Mouse (Mus musculus) small intestine, adult 10 weeks (tissue): ENCODE data around the gene Pou6f1. TPM values are rescaled to one million over a fixed set of nuclear protein-coding genes. Genes with fewer than 3 reads are reported as not detected.

ENCODE experiments used
- polyA plus RNA-seq: library from polyadenylated mRNA; stranded (reverse); fragments of 350-450 nt; fragmentation: Illumina TruSeq; extraction: RNeasy Lipid Tissue Mini Kit (QIAGEN cat#74804); gene quantifications from one replicate; pipeline ENCODE4 v1.2.3, GENCODE M21; 2014; ENCODE audit warnings: low replicate concordance

Gene Pou6f1
- polyA plus RNA-seq: 0.74 TPM

DNA sequence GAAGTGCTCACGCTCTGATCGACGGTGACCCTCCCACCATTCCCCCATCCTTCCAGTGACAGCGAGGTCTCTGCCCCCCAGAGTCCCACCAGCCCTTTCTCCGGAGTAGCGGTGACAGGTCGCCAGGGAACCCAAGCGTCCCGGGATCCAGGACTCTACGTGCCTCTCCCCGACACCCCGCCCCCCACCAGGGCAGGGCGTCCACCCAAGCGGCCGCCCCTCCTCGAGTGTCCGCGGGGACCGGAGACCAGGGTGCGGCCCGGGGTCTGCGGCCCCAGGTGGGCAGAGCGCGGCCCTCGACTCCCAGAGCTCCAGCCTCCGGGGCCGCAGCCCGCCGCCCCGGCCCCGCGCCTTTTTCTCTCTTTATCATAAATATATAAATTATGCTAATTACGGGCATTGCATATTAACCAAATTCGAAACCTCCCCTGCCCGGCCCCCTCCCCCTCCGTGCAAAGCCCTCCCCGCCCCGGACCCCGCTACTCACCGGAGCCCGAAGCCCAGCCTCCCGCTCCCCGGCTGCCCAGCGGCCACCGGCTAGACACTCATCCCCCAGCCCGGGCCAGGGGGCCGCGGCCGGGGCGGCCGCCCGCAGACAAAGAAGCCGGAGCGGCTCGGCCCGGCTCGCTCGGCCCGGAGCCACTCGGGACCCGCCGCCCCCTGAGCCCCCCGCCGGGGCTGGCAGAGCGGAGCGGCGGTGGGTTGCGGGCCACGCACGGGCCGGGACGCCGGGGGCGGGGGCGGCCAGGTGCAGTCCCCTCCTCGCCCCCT is at the start of gene Pou6f1:
Pou6f1 (minus strand) TSS at position 709 of the 771 bp plus-strand sequence.

DNA sequence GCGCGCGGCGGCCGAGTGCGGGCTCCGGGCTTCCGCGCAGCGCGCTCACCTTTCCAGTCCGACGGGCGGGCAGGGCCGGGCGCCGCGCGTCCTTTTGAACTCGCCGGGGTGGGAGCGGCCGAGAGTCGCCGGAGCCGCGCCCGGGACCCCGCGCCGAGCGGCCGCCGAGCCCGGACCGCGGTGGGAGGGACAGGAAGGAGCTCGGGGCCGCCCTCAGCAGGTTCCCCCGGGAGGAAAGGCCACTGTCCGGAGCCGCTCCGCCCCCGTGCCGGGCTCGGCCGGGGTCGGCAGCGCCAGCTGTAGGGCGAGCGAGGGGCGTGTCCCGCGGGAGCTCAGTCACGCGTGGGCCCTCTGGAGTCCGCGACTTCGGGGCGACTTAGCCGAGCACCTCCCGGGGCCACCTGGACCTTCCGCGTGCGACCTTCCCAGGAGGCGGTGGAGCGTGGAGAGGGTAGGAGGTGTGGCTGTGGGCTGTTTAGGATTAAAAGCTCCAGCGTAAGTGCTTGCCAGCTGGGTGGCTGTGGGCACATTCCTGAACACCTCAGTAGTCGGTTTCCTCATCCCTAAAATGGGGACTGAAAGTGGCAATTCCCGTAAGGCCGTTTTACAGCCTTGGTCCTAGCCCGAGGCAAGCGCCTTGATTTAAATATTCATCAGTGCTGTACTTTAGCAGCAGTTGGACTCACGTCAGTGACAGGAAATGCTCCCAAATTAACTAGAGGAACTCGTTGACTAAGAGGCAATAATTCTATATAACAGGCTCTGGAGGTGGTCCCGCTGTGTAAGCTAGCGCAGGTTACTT is 37.1 kb upstream of the Pou6f1 start, which contains the start of gene Smagp:
Smagp (minus strand) TSS at position 241 of the 802 bp plus-strand sequence.

DNA sequence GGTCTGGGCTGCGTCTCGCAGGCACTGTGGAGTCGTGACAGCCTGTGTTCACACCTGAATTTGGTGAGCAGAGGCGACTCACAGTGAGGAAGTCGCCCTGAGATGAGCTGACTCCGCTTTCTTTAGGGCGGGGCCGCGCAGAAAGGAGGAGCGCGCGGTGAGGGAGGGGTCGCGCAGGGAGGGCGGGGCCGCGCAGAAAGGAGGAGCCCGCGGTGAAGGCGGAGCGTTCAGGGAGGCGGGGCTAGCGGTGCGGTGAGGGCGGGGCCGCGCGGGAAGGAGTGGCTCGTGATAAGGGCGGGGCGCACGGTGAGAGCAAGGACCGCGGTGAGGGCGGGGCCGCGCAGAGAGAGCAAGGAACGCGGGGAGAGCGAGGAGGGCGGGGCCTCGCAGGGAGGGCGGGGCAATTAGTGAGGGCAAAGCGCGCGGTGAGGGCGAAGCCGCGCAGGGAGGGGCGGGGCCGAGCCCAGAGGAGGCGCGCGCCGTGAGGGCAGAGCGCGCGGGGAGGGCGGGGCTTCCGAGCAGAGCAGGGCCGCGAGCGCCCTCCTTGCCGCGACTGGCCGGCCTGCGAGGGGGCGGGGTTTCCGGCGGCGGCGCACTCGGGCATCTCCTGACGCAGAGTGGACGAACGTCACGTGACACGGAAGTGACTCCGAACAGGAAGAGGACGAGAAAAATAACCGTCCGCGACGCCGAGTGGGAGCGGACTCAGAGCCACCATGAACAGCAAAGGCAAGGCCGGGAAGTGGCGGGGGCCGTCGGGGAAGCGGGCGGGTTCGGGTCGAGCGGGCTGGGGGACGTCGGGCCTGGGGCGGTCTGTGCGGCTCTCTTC is 15.4 kb upstream of the Pou6f1 start, which contains the start of gene Dazap2:
Dazap2 (plus strand) TSS at position 354 of the 829 bp plus-strand sequence.

DNA sequence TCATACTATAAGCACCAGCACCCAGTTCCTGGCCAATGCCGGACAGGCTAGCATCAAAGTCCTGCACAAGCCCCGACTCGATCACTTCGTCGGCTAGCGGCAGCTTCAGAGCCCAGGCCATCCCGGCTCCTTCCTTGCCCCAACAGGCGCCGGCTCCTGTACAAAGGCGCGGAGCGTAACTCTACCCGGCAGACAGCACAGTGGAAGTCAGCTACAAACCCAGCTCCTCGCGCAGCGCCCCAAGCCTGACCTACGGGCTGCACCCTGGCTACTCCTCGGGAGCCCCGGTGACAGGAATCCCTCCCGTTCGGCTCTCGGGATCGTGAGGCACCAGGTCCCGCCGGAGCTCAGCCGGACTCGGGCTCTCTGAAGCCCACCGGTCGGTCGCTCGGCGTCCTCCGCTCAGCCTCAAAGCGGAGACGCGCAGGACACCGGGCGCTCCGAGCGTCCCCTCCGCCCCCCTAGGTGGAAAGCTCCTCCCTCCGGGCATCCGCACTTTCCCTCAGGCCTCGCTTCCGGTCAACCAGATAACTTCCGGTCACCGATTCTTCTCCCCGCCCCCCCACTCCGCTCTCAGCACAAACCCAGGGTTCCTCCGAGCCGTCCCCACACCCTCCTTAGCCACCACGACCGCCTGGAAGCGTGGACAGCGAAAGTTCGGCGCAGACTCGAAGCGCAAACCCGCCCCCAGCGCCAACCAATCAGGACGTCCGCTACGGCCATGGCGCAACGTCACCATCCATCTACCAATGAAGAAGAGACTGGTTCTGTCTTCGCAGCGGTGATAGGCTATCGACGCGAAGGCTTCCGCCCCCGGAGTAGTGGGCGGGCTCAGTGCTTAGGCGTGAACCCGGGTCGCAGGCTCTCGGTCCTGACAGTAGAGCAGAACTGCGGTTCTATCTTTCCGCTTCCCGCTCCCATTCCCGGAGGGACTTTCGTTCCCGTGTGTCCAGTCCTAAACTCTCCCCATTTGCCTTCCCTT is 48.2 kb downstream of the Pou6f1 start, which contains the start of gene Tfcp2:
Tfcp2 (minus strand) TSS at position 683 of the 982 bp plus-strand sequence.

Other genes with a start within 250 kb of the Pou6f1 start
- not detected for gene Methig1, start 246.8 kb downstream of the Pou6f1 start, polyA plus RNA-seq
- not detected for gene Mettl7a2, start 246.8 kb downstream of the Pou6f1 start, polyA plus RNA-seq
- gene Higd1c, start 235.4 kb downstream of the Pou6f1 start, polyA plus RNA-seq: not detected
- 0.22 TPM for gene Gm5475, start 177.8 kb downstream of the Pou6f1 start, polyA plus RNA-seq
- 15.7 TPM for gene Slc11a2, start 174.9 kb downstream of the Pou6f1 start, polyA plus RNA-seq
- 16.8 TPM for gene Letmd1, start 131.0 kb downstream of the Pou6f1 start, polyA plus RNA-seq
- gene Csrnp2, start 104.5 kb downstream of the Pou6f1 start, polyA plus RNA-seq: 1.1 TPM
- 3.1 TPM for gene Tfcp2, start 48.0 kb downstream of the Pou6f1 start, polyA plus RNA-seq
- 273 TPM for gene Dazap2, start 15.4 kb upstream of the Pou6f1 start, polyA plus RNA-seq
- 1.0 TPM for gene Smagp, start 37.0 kb upstream of the Pou6f1 start, polyA plus RNA-seq
- 1.4 TPM for gene Bin2, start 69.6 kb upstream of the Pou6f1 start, polyA plus RNA-seq
- 169 TPM for gene Cela1, start 87.9 kb upstream of the Pou6f1 start, polyA plus RNA-seq
- gene Galnt6, start 129.4 kb upstream of the Pou6f1 start, polyA plus RNA-seq: 25.3 TPM
- gene Slc4a8, start 161.8 kb upstream of the Pou6f1 start, polyA plus RNA-seq: 0.67 TPM